Mouse (Mus musculus) forebrain, embryonic 11.5 days (tissue): Measurements from ENCODE around the gene Dleu7. TPM values are rescaled to one million over a fixed set of nuclear protein-coding genes. Genes with fewer than 3 reads are reported as not detected.

Experiments used
- ATAC-seq: fragments of 200-750 bp; cut with Nextera tagmentation; replicated peaks from 2 replicates; pipeline ENCODE4 v1.8.0; 2017; ENCODE audit warnings: moderate TSS enrichment; ENCODE audit not compliant: low FRiP score
- DNase-seq: peaks from one replicate; pipeline ENCODE4 v3.0.0-alpha.2; 2017; ENCODE audit warnings: low spot score
- H3K27ac ChIP-seq: fragments of 300-500 bp; sonication (generic); 2 replicates; pipeline ENCODE4 v1.5.1; 2014; ENCODE audit warnings: low read depth, low read length
- H3K27me3 ChIP-seq: fragments of 300-500 bp; sonication (generic); 2 replicates; pipeline ENCODE4 v1.6.1; 2014; ENCODE audit warnings: mild to moderate bottlenecking, low read length, mixed read lengths; ENCODE audit not compliant: control insufficient read depth, insufficient read depth
- H3K36me3 ChIP-seq: fragments of 300-500 bp; sonication (generic); 2 replicates; pipeline ENCODE4 v1.6.1; 2014; ENCODE audit warnings: mild to moderate bottlenecking, low read length, moderate library complexity, mixed read lengths; ENCODE audit not compliant: control insufficient read depth, insufficient read depth
- H3K4me1 ChIP-seq: fragments of 300-500 bp; sonication (generic); replicated peaks from 2 replicates; pipeline ENCODE4 v1.6.1; 2014; ENCODE audit warnings: low read length, mixed read lengths; ENCODE audit not compliant: control insufficient read depth, insufficient read depth
- H3K4me2 ChIP-seq: fragments of 300-500 bp; sonication (generic); 2 replicates; pipeline ENCODE4 v1.6.1; 2014; ENCODE audit warnings: low read depth, mild to moderate bottlenecking, low read length, moderate library complexity, mixed read lengths; ENCODE audit not compliant: severe bottlenecking
- H3K4me3 ChIP-seq: fragments of 300-500 bp; sonication (generic); 2 replicates; pipeline ENCODE4 v1.5.1; 2014; ENCODE audit warnings: low read depth, low read length
- H3K9ac ChIP-seq: fragments of 300-500 bp; sonication (generic); 2 replicates; pipeline ENCODE4 v1.6.1; 2014; ENCODE audit warnings: low read length
- H3K9me3 ChIP-seq: fragments of 300-500 bp; sonication (generic); 2 replicates; pipeline ENCODE4 v1.6.1; 2016; ENCODE audit warnings: low read length, mixed read lengths; ENCODE audit not compliant: control insufficient read depth
- WGBS: fragments of 180-500 bp; shearing (Covaris S2); extraction: QIAGEN DNeasy Blood & Tissue Kit; methylation state at CpG from one replicate; pipeline ENCODE4 v1.1.7; 2014; 5-methylcytosine and 5-hydroxymethylcytosine counted together
- polyA plus RNA-seq: library from polyadenylated mRNA; unstranded; fragments of >200 nt; fragmentation: Nextera tagmentation; extraction: Ambion mirVana; gene quantifications from 2 replicates; pipeline ENCODE4 v1.2.1, GENCODE M21; 2014

Dleu7 gene
- polyA plus RNA-seq, 1 experiment from 2014 or later, result 3.2 TPM

- H3K4me3 ChIP-seq, result no peak overlapping the region
- no peaks in the 10 kb centered on the region for H3K9me3 ChIP-seq
- DNase-seq, result no peak
- H3K36me3 ChIP-seq, result no peaks in the 10 kb centered on the region
- no peaks in the 10 kb centered on the region for H3K4me1 ChIP-seq
- no peaks in the 10 kb centered on the region for H3K27me3 ChIP-seq
- no peak for ATAC-seq
- 68% methylated on average over 6 of the region's 6 CpGs for WGBS
- H3K4me2 ChIP-seq, result no peak overlapping the region
- H3K27ac ChIP-seq, result no peak overlapping the region
- H3K9ac ChIP-seq, result no peak overlapping the region
These were observed 34.7 kb downstream of the Dleu7 start for GRCm38 (mm10) chr14:62258125-62258524.

GRCm38 (mm10) chr14:62256066-62256465 lies 36.8 kb downstream of the Dleu7 start:
- Histone ChIP-seq H3K4me1 (no peaks in the 10 kb centered on the region), H3K27me3 (no peaks in the 10 kb centered on the region), H3K9ac (no peak overlapping the region), H3K4me2 (no peak overlapping the region), H3K27ac (no peak overlapping the region), H3K4me3 (no peak overlapping the region), H3K9me3 (no peaks in the 10 kb centered on the region), H3K36me3 (no peaks in the 10 kb centered on the region)
- ATAC-seq (no peak), DNase-seq (no peak)
- WGBS, result 86% methylated on average over 5 of the region's 5 CpGs

DNA sequence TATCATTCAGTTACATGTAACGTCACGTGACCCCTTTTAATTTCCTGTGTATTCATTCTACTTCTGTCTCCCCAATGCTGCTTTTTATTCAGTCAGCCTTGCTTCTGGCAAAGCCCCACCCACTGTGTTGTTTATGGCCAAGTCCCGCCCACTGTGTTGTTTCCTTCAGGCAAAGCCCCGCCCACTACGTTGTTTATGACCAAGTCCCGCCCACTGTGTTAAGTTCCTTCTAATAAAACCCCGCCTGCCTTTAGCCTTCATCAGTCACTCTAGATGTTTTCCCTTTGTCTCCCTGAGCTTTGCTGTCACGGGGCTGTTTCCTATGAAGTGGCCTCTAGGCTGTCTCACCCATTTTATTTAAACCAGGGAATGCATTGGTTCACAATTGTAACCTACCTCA lies 38.5 kb downstream of the Dleu7 start:
- H3K36me3 ChIP-seq, result no peaks in the 10 kb centered on the region
- H3K27ac ChIP-seq, result no peak overlapping the region
- no peaks in the 10 kb centered on the region for H3K9me3 ChIP-seq
- no peak for DNase-seq
- no peak overlapping the region for H3K4me3 ChIP-seq
- WGBS, result 66% methylated on average over 8 of the region's 8 CpGs
- H3K4me1 ChIP-seq, result no peaks in the 10 kb centered on the region
- no peak for ATAC-seq
- no peak overlapping the region for H3K9ac ChIP-seq
- H3K4me2 ChIP-seq, result no peak overlapping the region
- no peaks in the 10 kb centered on the region for H3K27me3 ChIP-seq

GRCm38 (mm10) chr14:62251999-62252398 lies 40.8 kb downstream of the Dleu7 start:
- H3K4me3 ChIP-seq, result no peak overlapping the region
- no peak overlapping the region for H3K9ac ChIP-seq
- no peaks in the 10 kb centered on the region for H3K27me3 ChIP-seq
- ATAC-seq, result 0 out of 2 replicates have a peak, but pooled peaks have one; percentile 39
- H3K4me2 ChIP-seq, result no peak overlapping the region
- H3K27ac ChIP-seq, result no peak overlapping the region
- peak; percentile 70 for DNase-seq
- no peaks in the 10 kb centered on the region for H3K36me3 ChIP-seq
- H3K4me1 ChIP-seq, result no peaks in the 10 kb centered on the region
- 8% methylated on average over 4 of the region's 4 CpGs for WGBS
- no peaks in the 10 kb centered on the region for H3K9me3 ChIP-seq

DNA sequence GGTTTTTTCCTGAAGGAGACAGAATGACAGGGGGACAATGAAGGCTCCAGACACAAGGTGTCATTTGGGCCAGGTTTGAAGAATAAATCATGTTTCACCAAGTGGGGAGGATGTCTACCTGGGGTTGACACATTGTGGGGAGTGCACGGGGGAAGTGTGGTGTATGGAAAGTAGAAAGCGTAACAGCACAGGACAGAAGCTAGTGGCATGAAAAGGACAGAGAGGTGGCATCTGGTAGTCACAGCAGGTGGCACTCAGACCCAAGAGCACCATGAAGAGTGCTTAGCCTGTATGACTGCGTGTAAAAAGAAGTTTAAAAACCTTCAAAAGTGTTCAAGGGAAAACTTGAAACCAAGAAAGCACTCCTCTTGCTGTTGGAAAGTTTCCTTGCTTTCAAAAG lies 42.8 kb downstream of the Dleu7 start:
- Histone ChIP-seq H3K27me3 (no peaks in the 10 kb centered on the region), H3K9ac (no peak overlapping the region), H3K4me1 (no peaks in the 10 kb centered on the region), H3K9me3 (no peaks in the 10 kb centered on the region), H3K4me3 (no peak overlapping the region), H3K36me3 (no peaks in the 10 kb centered on the region), H3K27ac (no peak overlapping the region), H3K4me2 (no peak overlapping the region)
- ATAC-seq (no peak), DNase-seq (no peak)
- WGBS, result 77% methylated on average over 3 of the region's 3 CpGs

DNA sequence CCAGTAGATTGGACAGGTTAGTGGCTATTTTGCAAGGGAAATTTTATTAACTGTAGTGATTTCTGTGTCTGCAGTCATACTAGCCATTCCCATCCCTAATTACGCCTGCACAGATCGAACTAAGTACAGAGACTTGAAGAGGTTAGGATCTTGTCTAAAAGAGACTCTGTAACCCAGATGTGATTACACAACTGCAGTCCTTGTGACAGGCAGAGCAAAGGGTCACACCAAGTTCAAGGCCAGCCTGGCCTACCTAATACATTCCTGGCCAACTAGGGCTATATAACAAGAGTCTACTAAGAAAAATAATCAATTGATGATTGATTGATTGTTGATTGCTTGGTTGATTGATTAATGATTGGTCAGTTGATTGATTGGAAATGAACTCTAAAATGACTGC lies 43.6 kb downstream of the Dleu7 start:
- H3K9me3 ChIP-seq, result no peaks in the 10 kb centered on the region
- H3K36me3 ChIP-seq, result no peaks in the 10 kb centered on the region
- no peaks in the 10 kb centered on the region for H3K27me3 ChIP-seq
- no peak overlapping the region for H3K4me3 ChIP-seq
- H3K9ac ChIP-seq, result no peak overlapping the region
- DNase-seq, result no peak
- ATAC-seq, result no peak
- no peak overlapping the region for H3K4me2 ChIP-seq
- WGBS, result 91% methylated on average over 2 of the region's 2 CpGs
- no peak overlapping the region for H3K27ac ChIP-seq
- H3K4me1 ChIP-seq, result no peaks in the 10 kb centered on the region

- Histone ChIP-seq H3K4me3 (no peak overlapping the region), H3K9ac (no peak overlapping the region), H3K27me3 (no peaks in the 10 kb centered on the region), H3K36me3 (no peaks in the 10 kb centered on the region), H3K4me2 (no peak overlapping the region), H3K27ac (no peak overlapping the region), H3K9me3 (no peaks in the 10 kb centered on the region), H3K4me1 (no peaks in the 10 kb centered on the region)
- no peak for DNase-seq
- no peak for ATAC-seq
- WGBS, result 81% methylated on average over 10 of the region's 10 CpGs
These were observed 44.1 kb downstream of the Dleu7 start for GRCm38 (mm10) chr14:62248796-62249195.

DNA sequence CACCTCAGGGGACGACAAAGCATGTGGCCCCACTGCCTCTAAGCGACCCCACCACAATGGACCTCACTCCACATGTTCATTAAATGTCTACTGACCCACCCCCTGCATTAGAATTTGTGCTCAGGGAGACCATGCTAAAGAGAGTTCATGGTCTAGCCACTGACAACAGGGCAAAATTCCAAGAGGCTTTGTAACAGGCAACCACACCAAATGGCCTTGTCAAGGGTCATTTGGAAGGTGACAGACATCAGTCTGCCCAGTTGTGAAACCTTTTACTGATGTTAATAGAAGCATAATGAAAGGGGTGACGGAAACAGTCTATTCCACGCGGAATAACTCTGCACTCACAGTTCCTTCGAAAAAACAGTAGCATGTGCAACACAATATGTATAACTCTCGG lies 44.5 kb downstream of the Dleu7 start:
- Histone ChIP-seq H3K4me3 (no peak overlapping the region), H3K4me2 (no peak overlapping the region), H3K27ac (no peak overlapping the region), H3K9me3 (no peaks in the 10 kb centered on the region), H3K4me1 (no peaks in the 10 kb centered on the region), H3K27me3 (no peaks in the 10 kb centered on the region), H3K9ac (no peak overlapping the region), H3K36me3 (no peaks in the 10 kb centered on the region)
- 72% methylated on average over 7 of the region's 7 CpGs for WGBS
- ATAC-seq (no peak), DNase-seq (no peak)

- Histone ChIP-seq H3K9ac (no peak overlapping the region), H3K4me1 (no peaks in the 10 kb centered on the region), H3K36me3 (no peaks in the 10 kb centered on the region), H3K9me3 (no peaks in the 10 kb centered on the region), H3K27ac (no peak overlapping the region), H3K27me3 (no peaks in the 10 kb centered on the region), H3K4me3 (no peak overlapping the region), H3K4me2 (no peak overlapping the region)
- no peak for DNase-seq
- 37% methylated on average over 4 of the region's 4 CpGs for WGBS
- no peak for ATAC-seq
These were observed 47.3 kb downstream of the Dleu7 start for GRCm38 (mm10) chr14:62245557-62245956.
